Mouse (Mus musculus) midbrain, embryonic 13.5 days (tissue): Measurements from ENCODE around the gene Cela3a. TPM values are rescaled to one million over a fixed set of nuclear protein-coding genes. Genes with fewer than 3 reads are reported as not detected.

Source experiments
- ATAC-seq: fragments of 200-750 bp; cut with Nextera tagmentation; 2 replicates; pipeline ENCODE4 v1.8.0; 2017; ENCODE audit warnings: mild to moderate bottlenecking, moderate TSS enrichment, moderate library complexity
- H3K27ac ChIP-seq: fragments of 300-500 bp; sonication (generic); 2 replicates; pipeline ENCODE4 v1.5.1; 2015; ENCODE audit warnings: inconsistent platforms, mild to moderate bottlenecking, moderate library complexity
- H3K27me3 ChIP-seq: fragments of 300-500 bp; sonication (generic); 2 replicates; pipeline ENCODE4 v1.6.1; 2015; ENCODE audit warnings: mild to moderate bottlenecking, inconsistent platforms
- H3K36me3 ChIP-seq: fragments of 300-500 bp; sonication (generic); 2 replicates; pipeline ENCODE4 v1.6.1; 2015; ENCODE audit warnings: mild to moderate bottlenecking, inconsistent platforms
- H3K4me1 ChIP-seq: fragments of 300-500 bp; sonication (generic); replicated peaks from 2 replicates; pipeline ENCODE4 v1.6.1; 2015; ENCODE audit warnings: inconsistent platforms
- H3K4me2 ChIP-seq: fragments of 300-500 bp; sonication (generic); replicated peaks from 2 replicates; pipeline ENCODE4 v1.6.1; 2015; ENCODE audit warnings: moderate library complexity, mild to moderate bottlenecking, inconsistent platforms
- H3K4me3 ChIP-seq: fragments of 300-500 bp; sonication (generic); replicated peaks from 2 replicates; pipeline ENCODE4 v1.5.1; 2015; ENCODE audit warnings: mild to moderate bottlenecking, inconsistent platforms
- H3K9ac ChIP-seq: fragments of 300-500 bp; sonication (generic); replicated peaks from 2 replicates; pipeline ENCODE4 v1.6.1; 2015; ENCODE audit warnings: mild to moderate bottlenecking, inconsistent platforms
- H3K9me3 ChIP-seq: fragments of 300-500 bp; sonication (generic); 2 replicates; pipeline ENCODE4 v1.6.1; 2016; ENCODE audit warnings: mild to moderate bottlenecking, inconsistent platforms
- WGBS: fragments of 180-500 bp; shearing (Covaris S2); methylation state at CpG from one replicate; pipeline ENCODE4 v1.1.7; 2015; 5-methylcytosine and 5-hydroxymethylcytosine counted together
- polyA plus RNA-seq: library from polyadenylated mRNA; unstranded; fragments of >200 nt; fragmentation: Nextera tagmentation; extraction: Ambion mirVana; gene quantifications from 2 replicates; pipeline ENCODE4 v1.2.1, GENCODE M21; 2015

Cela3a gene
- polyA plus RNA-seq, 1 experiment from 2014 or later, result not detected

- Histone ChIP-seq H3K4me3 (no peak overlapping the region), H3K4me1 (no peaks in the 10 kb centered on the region), H3K9ac (no peak overlapping the region), H3K4me2 (no peak overlapping the region), H3K27me3 (no peaks in the 10 kb centered on the region), H3K27ac (no peak overlapping the region), H3K36me3 (no peaks in the 10 kb centered on the region), H3K9me3 (no peaks in the 10 kb centered on the region)
- WGBS, result 87% methylated on average over 3 of the region's 3 CpGs
- ATAC-seq, result no peak
These were observed 30.5 kb downstream of the Cela3a start for GRCm38 (mm10) chr4:137379085-137379484.

GRCm38 (mm10) chr4:137377526-137378304 is 31.9 kb downstream of the Cela3a start:
- no peaks in the 10 kb centered on the region for H3K27me3 ChIP-seq
- no peaks in the 10 kb centered on the region for H3K9me3 ChIP-seq
- no peaks in the 10 kb centered on the region for H3K36me3 ChIP-seq
- 80% methylated on average over 4 of the region's 4 CpGs for WGBS
- no peak overlapping the region for H3K4me2 ChIP-seq
- ATAC-seq, result no peak
- no peak overlapping the region for H3K9ac ChIP-seq
- H3K27ac ChIP-seq, result no peak overlapping the region
- no peak overlapping the region for H3K4me3 ChIP-seq
- H3K4me1 ChIP-seq, result no peaks in the 10 kb centered on the region

- no peak overlapping the region for H3K9ac ChIP-seq
- no peak for ATAC-seq
- H3K4me2 ChIP-seq, result no peak overlapping the region
- no peaks in the 10 kb centered on the region for H3K4me1 ChIP-seq
- H3K4me3 ChIP-seq, result no peak overlapping the region
- no peak overlapping the region for H3K27ac ChIP-seq
- no peaks in the 10 kb centered on the region for H3K36me3 ChIP-seq
- WGBS, result 76% methylated on average over 2 of the region's 2 CpGs
- H3K27me3 ChIP-seq, result no peaks in the 10 kb centered on the region
- no peaks in the 10 kb centered on the region for H3K9me3 ChIP-seq
These were observed 32.8 kb downstream of the Cela3a start for GRCm38 (mm10) chr4:137376778-137377177.

DNA sequence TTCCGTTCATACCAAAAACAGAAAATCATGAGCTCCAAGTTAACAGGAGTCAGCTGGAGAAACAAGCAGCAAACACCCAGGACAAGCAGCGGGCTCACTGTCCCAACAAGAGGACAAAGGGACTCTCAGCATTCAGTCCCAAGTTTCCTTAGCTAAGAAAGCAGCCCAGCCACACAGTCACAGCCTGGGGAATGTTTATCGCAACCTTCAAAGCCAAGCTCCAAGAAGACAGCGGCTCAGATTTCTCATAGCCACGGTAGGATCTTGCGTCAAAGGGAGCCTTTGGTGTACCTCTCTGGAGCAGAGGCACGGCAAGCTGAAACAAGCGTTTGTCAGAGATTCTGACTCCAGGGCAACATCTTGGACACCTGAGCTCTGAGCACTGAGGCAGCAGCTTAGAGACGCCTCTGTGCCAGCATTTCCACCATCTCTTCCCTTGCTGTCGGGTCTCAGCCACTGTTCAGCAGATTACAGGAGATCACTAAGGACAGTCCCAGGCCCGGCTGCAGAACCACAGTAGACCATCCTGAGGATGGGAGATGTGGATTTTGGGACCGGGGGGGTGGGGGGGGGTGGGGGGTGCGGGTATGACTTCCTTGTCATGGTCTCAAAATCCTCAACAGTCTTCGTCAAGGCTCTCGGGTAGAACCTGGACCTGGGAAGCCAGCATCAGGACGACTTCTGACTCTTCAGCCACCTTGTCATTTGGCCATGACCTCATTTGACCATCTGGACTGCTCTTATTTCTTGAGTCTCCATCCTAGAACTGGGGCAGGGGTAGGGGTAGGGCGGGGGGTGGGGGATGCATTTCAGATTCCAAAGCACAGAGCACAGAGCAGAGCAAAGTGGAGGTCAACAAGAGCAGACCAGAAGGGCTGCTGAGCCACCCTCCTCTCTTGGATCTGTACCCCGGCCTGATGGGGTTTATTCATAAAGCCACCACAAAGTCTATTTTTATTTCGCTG is 34.0 kb downstream of the Cela3a start:
- 60% methylated on average over 19 of the region's 19 CpGs for WGBS
- no peaks in the 10 kb centered on the region for H3K9me3 ChIP-seq
- H3K4me3 ChIP-seq, result no peak overlapping the region
- ATAC-seq, result no peak
- H3K27ac ChIP-seq, result peak overlapping the region; percentile 47; the same call in 1 of the 2 replicates
- H3K4me1 ChIP-seq, result peaks cover under 1% of the 10 kb centered on the region
- H3K9ac ChIP-seq, result no peak overlapping the region
- H3K27me3 ChIP-seq, result no peaks in the 10 kb centered on the region
- H3K36me3 ChIP-seq, result no peaks in the 10 kb centered on the region
- no peak overlapping the region for H3K4me2 ChIP-seq

GRCm38 (mm10) chr4:137373711-137374110 is 35.9 kb downstream of the Cela3a start:
- no peak overlapping the region for H3K4me2 ChIP-seq
- 59% methylated on average over 6 of the region's 6 CpGs for WGBS

GRCm38 (mm10) chr4:137371596-137372523 is 37.7 kb downstream of the Cela3a start:
- 89% methylated on average over 16 of the region's 16 CpGs for WGBS
- no peaks in the 10 kb centered on the region for H3K36me3 ChIP-seq
- no peak overlapping the region for H3K27ac ChIP-seq
- H3K4me2 ChIP-seq, result no peak overlapping the region
- H3K4me1 ChIP-seq, result peaks cover 10% of the 10 kb centered on the region
- no peak overlapping the region for H3K9ac ChIP-seq
- H3K4me3 ChIP-seq, result no peak overlapping the region
- H3K27me3 ChIP-seq, result no peaks in the 10 kb centered on the region; the same call in 1 of the 2 replicates
- no peak for ATAC-seq
- no peaks in the 10 kb centered on the region for H3K9me3 ChIP-seq

More at GRCm38 (mm10) chr4:137373711-137374110, 35.9 kb downstream of the Cela3a start:
- H3K9me3 ChIP-seq, result no peaks in the 10 kb centered on the region
- no peak overlapping the region for H3K4me3 ChIP-seq
- H3K27me3 ChIP-seq, result no peaks in the 10 kb centered on the region; the same call in 1 of the 2 replicates
- peaks cover 10% of the 10 kb centered on the region for H3K4me1 ChIP-seq
- ATAC-seq, result no peak
- no peak overlapping the region for H3K9ac ChIP-seq
- H3K27ac ChIP-seq, result no peak overlapping the region
- no peaks in the 10 kb centered on the region for H3K36me3 ChIP-seq

- Histone ChIP-seq H3K36me3 (no peaks in the 10 kb centered on the region), H3K4me2 (peak overlapping the region; percentile 60), H3K9ac (peak overlapping the region; percentile 60), H3K9me3 (no peaks in the 10 kb centered on the region), H3K27me3 (no peaks in the 10 kb centered on the region; the same call in 1 of the 2 replicates), H3K27ac (no peak overlapping the region), H3K4me1 (peaks cover 10% of the 10 kb centered on the region), H3K4me3 (peak overlapping the region; percentile 36)
- peak; percentile 67; the same call in 1 of the 2 replicates for ATAC-seq
- WGBS, result 7% methylated on average over 29 of the region's 29 CpGs
These were observed 39.4 kb downstream of the Cela3a start for GRCm38 (mm10) chr4:137369954-137370750.

- ATAC-seq, result no peak
- no peak overlapping the region for H3K4me2 ChIP-seq
- H3K27me3 ChIP-seq, result no peaks in the 10 kb centered on the region; the same call in 1 of the 2 replicates
- 27% methylated on average over 1 of the region's 1 CpGs for WGBS
- H3K9ac ChIP-seq, result no peak overlapping the region
- no peak overlapping the region for H3K4me3 ChIP-seq
- peaks cover 10% of the 10 kb centered on the region for H3K4me1 ChIP-seq
- H3K9me3 ChIP-seq, result no peaks in the 10 kb centered on the region
- no peaks in the 10 kb centered on the region for H3K36me3 ChIP-seq
- H3K27ac ChIP-seq, result no peak overlapping the region
These were observed 41.4 kb downstream of the Cela3a start for GRCm38 (mm10) chr4:137368198-137368597.

DNA sequence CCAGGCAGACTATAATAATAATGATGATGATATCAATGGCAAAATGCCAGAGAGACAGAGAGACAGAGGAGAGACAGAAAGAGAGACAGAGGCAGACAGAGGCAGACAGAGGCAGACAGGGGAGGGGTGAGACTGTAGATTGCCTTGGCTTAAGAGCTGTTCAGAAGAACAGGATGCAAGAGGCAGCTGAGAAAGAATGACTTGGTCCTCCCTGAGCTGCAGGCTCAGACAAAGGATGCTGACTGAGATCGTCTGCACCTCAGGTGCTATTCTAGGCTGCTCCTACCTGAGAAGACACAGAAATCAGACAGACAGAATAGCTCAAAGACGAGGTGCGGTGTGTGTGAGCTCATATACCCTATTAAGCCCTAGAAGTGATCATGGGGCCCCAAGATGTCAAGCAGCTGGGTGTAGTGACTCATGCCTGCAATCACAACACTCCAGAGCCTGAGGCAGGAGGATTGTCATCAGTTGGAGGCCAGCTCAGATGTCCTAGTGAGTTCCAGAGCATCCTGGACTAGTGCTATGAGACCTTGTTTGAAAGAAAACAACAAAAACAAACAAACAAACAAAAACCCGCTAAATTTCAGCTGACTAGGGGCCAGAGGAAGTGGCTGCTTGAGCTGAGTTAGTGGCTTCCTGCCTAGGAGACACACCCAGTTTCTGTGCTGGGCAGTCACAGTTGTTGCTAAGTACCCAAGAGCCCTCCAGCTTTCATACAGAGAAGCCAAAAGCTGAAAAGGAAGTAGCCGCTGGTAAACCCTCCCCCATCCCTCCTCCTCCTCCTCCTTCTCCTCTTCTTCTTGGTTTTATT is 42.1 kb downstream of the Cela3a start:
- Histone ChIP-seq H3K4me2 (no peak overlapping the region), H3K9ac (no peak overlapping the region), H3K36me3 (no peaks in the 10 kb centered on the region), H3K4me1 (peaks cover 10% of the 10 kb centered on the region), H3K4me3 (no peak overlapping the region), H3K9me3 (no peaks in the 10 kb centered on the region), H3K27ac (no peak overlapping the region), H3K27me3 (no peaks in the 10 kb centered on the region; the same call in 1 of the 2 replicates)
- 50% methylated on average over 5 of the region's 5 CpGs for WGBS
- ATAC-seq, result no peak

- no peak overlapping the region for H3K27ac ChIP-seq
- no peaks in the 10 kb centered on the region; the same call in 1 of the 2 replicates for H3K27me3 ChIP-seq
- no peaks in the 10 kb centered on the region for H3K36me3 ChIP-seq
- WGBS, result 83% methylated on average over 4 of the region's 4 CpGs
- no peak overlapping the region for H3K9ac ChIP-seq
- H3K4me1 ChIP-seq, result peaks cover 10% of the 10 kb centered on the region
- H3K4me2 ChIP-seq, result no peak overlapping the region
- no peaks in the 10 kb centered on the region for H3K9me3 ChIP-seq
- no peak overlapping the region for H3K4me3 ChIP-seq
- ATAC-seq, result no peak
These were observed 43.5 kb downstream of the Cela3a start for GRCm38 (mm10) chr4:137366097-137366496.
